Mouse (Mus musculus): ENCODE measurements around the gene Naaladl1.
A peak's percentile ranks its signal among the peaks of the same experiment; 100 is the strongest.

Naaladl1 gene

DNA sequence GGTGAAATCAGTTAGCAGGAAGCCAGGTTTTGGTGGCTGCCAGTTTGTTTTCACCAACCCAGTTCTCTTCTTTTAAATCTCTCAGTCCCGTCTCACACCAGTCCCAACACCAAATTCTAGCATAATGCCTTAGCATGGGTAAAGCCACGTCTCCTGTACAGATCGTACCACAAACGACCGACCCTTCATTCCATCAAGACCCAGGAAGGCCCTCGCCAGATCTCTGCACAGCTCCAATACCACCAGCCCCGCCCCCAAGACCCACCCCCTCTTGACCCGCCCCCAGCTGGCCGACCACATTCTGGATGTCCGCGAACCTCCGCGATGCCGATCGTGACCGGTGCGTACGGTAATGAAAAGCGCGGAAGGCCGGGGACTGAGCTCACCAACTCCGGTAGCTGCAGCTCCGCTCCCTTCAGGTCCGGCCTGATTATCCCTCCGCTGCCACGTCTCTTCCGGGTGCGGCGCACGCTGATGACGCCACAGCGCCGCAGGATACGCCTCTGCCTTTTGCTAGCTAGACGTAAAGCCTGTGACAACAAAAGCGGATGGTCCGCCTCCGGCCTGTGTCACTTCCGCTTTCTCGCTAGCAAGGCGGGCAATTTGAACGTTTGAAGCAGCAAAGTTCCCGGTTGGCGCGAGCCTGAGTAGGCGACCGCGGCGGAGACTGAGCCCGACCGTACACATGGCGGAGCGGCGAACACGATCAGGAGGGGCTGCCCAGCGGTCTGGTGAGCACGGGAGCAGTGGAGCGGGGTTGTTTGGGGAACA is 20.9 kb upstream of the Naaladl1 start, which contains the start of the genes Zfpl1 and Cdca5:
Zfpl1 (minus strand) TSS at position 479 of the 771 bp plus-strand sequence.
Cdca5 (plus strand) TSS at position 506 of the 771 bp plus-strand sequence.
- DNase-seq (ENCODE audit: inconsistent ontology term), result peak; percentile 98

DNA sequence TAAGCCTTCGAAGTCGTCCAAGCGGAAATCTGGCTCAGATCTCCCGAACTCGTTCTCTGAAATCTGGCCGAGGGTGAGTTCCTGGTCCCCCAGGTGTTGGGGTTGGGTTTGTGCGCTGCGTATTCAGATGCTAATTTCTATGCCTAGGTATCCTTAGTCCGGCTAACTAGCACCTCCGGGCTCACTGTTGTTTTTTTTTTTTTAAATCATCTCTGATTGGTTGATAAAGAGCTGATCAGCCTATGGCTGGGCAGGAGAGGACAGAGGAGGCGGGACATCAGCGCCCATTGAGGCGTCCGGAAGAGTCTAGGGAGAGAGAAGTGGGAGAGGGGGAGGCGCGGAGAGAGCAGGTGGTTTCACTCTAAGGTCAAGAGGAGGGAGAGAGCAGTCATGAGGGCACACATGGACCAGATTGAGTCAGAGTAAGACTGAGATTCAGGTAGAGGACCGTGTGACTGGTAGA is 20.1 kb upstream of the Naaladl1 start:
- peak; percentile 85 for DNase-seq (ENCODE audit: inconsistent ontology term)

DNA sequence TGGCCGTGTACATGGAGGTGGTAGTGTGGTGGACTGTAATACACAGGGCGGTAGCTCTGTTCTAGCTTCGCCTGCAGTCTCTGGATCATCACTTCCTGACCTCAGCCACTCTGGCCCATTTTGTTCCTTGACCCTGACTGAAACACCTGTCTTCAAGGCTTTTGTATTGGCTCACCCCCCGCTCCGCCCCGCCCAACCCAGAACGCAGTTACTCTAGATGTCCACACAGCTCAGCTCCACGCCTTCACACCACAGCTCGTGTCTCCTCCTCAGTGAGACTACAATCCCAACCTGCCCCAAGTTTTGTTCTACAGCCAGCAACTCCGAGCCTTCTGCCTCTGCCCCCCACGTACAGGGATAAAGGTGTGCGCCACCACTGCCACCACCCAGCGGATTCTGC is 16.7 kb upstream of the Naaladl1 start:
- no peak for DNase-seq (ENCODE audit: inconsistent ontology term)

DNA sequence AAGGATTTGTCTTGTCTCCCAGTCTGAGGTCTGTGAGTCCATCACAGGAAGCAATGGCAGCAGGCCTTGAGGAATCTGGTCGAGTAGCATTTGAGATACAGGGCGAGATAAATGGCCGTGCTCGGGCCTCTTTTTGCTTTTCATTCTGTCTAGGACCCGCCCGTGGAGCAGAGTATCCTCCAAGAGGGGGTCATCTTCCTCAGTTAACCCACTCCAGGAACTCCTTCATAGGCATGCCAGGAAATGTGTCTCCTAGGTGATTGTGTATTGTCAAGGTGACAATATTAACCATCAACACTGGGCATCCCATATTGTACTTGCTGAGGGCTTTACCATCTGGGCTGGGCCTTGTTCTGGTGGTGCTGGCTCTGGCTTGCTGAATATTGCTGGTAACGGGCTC is 11.5 kb upstream of the Naaladl1 start, which contains the start of gene AC131692.1:
AC131692.1 (plus strand) TSS at position 301 of the 400 bp plus-strand sequence.
- no peak for DNase-seq (ENCODE audit: inconsistent ontology term)

DNA sequence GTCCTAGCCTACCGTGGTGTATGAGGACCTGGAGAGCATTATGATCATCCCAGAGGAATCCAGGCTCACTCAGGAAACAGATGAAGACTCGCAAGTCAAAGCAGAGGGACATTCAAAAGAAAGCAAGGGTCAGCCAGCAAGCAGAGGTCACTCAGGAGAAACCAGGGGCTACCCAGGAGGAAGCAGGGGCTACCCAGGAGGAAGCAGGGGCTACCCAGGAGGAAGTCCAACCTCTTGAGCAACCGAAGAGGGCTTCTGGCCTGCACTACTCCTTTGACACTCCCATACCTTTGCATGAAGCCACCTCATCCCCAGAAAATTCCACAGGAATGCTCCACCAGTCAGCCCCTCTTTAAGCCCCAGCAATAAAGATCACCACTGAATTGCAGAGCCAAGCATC is 7.7 kb upstream of the Naaladl1 start:
- DNase-seq (ENCODE audit: inconsistent ontology term), result no peak

DNA sequence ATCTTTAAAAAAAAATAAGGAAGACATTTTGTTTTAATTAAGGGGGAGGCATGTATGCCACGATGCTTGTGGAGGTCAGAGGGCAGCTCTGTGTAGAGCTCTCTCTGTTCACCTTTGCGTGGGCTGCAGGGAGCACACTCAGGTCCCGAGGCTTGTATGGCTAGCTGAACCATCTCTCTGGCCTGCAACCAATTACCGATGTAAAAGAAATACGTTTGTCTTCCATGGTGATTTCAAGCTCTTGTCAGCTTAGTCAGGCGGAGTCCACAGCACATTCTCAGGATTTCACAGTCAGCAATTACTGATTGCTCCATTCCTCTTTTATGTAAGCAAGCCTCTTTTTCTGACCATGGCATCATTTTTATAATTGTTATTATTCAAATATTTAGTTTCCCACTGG is 4.4 kb upstream of the Naaladl1 start:
- DNase-seq (ENCODE audit: inconsistent ontology term), result no peak

DNA sequence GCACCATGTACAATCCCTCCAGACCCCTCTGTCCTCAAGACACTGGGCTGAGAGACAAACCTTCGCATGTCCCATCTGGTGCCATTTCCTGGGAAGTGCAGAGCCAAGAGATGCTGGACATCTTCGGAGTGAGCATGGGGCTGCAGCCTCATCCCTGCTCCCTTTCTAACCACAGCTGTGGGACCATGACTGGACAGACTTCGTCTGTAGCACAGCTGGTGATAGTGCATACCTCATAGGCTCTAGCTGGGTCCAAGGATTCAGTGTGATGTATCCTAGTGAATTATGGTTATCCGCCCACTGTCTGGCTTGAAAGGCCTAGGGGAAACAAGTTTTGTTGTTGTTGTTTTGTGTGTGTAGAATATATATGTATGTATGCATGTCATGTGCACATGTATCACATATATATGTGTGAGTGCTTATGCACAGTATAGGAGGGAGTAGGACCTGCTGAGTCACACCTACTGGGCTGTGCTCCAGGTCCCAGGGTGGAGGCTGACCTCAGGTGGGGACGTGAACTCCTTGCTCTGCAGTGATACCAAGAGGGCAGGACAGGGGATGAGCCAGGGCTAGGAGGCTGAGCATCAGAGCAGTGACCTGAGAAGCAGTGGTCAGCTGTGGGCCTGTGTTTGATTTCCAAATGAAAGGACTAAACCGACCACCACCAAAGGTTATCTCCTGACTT is 3.3 kb upstream of the Naaladl1 start:
- DNase-seq (ENCODE audit: inconsistent ontology term), result no peak

DNA sequence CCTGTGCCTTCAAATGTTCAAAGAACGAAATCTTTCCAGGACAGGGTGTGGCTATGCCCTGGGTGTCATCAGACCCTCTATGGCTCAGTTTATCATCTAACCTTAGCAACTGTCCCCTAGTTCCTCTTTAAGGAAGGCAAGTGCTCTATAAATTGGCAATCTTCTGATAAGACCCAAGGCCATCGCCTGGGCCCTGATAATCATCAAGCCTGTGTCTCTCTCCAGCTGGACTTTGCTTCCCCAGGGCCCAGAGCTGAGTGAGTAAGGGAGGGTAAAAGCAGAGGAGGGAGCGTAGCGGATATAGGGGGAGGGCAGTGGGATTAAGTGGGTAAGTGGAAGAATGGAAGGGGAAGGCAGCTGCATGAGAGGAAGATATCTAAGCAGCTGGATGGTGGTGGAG is 1.1 kb upstream of the Naaladl1 start:
- no peak for DNase-seq (ENCODE audit: inconsistent ontology term)

DNA sequence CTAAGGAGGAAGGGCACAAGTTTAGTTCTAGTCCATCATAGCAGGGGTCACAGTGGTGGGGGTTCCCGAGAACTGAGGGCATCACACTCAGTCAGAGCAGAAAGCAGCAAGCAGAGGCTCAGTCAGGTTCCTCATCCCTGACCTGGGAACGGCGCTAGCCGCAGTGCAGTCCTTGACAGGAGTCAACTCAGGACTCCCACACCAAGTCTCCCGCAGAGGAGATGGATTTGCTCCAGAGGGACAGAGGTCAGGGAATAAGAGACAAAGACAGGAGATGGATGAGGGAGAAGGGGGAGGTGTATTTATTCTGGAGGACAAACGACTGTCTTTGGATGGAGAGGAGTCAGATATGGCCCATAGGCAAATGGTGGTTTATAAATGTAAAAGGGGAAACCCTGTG is 7.5 kb downstream of the Naaladl1 start:
- DNase-seq (ENCODE audit: inconsistent ontology term), result no peak

DNA sequence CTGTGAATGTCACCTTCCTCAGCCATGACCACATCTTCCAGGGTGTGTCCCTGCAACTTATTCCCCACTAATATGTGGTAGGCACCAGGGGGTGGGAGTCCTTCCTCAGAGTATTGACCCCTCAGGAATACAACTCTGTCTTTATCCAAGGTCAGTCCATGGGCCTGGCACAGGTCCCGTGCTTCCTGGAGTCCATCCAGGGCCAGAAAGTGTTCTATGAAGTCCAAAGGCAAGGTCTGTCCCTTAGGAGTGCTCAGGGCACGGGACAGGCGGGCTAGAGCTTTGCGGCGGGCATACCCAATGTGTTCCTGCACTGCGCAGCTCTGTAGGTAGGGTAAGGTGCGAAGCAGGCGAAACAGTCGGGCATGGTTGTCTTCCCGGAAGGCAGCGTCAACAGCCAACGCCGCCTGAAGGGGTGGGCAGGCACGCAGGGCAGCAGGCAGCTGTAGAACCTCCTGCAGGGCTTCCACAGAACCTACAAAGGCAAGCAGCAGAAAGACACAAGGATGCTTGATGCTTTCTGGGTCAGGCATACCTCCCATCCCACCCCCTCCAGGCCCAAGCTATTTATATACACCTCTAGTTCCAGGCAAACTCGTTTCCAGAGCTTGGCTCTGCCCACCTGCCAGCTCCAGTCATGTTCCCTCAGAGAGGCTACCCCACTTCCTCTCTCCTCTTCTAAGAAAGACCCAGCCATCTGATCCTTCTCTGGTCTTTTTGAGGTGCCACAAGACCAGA is 10.7 kb downstream of the Naaladl1 start:
- no peak for DNase-seq (ENCODE audit: inconsistent ontology term)

DNA sequence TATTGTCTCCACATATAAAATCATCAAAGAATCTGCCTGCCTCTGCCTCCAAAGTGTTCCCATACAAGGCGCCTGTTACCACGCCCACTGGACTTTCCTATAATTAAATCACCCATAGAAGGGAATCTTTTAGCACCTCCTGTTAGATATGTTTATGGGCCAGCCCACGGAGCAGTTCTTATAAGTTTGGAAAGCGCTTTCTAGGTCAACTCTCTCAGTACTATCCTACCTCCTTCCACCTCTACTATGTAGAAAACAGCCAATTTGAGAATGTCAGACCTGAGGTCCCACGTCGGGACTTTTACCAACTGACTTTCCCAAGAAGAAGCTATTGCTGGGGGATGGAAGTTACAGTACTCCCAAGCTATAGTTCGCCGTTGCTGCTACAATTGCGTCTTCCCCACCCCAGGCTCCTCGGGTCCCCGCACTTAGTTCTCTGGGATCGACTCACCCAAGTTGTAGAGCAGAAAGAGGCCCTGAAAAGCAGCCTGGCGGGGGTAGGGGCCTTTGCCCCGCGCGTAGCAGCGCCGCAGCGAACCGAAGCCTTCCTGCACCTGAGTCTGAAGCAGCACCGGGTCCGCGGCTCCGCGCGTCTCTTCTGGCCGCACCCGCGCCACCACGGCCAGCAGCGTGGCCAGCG is 11.9 kb downstream of the Naaladl1 start:
- DNase-seq (ENCODE audit: inconsistent ontology term), result peak; percentile 29

DNA sequence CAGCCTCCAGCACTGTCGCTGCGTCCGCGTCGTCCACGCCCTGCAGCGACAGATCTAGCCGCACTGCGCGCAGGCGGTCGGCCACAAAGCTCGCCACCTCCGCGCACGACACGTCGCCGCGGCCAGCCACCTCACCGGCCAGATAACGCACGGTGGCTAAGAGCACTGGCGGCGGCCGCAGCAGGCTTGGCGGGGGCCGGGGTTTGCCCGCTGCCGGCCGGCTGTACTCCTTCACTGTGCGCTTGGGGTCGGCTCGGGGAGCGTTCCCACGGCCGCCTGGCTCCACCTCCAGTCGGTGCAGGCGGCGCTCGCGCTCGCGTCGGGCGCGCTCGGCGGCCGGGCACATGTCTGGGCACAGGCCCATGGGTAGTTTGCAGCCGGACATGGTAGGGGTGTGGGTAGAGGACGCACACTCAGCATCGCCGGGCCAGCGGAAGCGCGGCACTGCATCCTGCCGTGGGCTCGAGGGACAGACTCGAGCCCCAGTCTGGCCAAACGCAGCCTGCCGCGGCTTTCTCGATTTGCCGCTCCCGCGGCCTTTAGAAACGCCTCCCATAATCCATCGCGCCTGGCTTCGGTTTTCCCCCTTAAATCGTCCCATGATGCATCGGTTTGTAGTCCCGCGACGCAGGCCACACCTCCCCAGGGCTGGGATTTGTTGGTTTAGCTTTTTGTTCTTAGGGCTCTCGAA is 12.5 kb downstream of the Naaladl1 start, which contains the start of gene Sac3d1:
Sac3d1 (minus strand) TSS at position 665 of the 691 bp plus-strand sequence.
- peak; percentile 94 for DNase-seq (ENCODE audit: inconsistent ontology term)

DNA sequence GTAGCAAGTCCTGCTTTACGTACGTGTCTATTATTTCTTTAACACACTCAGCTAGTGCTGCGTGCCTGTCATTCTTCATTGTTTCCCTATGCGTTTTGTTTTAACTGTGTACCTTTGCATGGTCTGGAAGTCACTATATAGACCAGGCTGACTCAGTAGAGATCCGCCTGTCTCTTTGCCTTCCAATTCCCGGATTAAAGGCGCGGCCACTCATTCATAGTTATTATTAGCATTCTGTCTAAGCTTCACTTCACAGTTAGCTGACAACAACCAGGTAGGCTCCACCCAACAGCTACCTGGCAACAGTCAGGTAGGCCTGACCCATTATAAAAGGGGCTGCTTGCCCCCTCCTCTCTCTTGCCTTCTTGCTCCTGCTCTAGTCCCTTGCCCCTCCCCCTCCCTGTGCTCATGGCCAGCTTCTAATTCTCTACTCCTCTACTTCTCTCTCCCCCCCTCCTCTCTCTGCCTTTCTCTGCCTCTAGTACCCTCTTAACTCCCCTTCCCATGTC is 13.1 kb downstream of the Naaladl1 start:
- no peak for DNase-seq (ENCODE audit: inconsistent ontology term)

DNA sequence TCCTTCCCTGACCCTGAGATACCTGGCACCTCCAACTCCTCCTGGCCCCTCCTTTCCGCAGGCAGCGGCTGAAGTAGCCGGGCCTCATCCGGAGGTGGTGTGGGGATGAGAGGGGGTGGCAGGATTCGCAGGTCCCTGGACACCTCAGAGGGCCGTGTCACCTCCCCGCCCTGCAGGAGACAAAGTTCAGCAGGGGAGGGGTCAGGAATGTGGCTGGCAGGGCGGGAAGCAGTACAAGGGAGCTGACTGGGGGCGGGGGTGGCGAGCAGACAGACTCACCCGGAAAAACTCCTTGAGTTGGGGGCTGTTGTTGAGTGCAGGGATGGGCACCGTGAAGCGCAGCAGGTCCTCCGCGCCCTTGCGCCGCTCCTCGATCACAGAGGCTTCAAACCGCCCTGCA is 16.2 kb downstream of the Naaladl1 start:
- DNase-seq (ENCODE audit: inconsistent ontology term), result no peak

DNA sequence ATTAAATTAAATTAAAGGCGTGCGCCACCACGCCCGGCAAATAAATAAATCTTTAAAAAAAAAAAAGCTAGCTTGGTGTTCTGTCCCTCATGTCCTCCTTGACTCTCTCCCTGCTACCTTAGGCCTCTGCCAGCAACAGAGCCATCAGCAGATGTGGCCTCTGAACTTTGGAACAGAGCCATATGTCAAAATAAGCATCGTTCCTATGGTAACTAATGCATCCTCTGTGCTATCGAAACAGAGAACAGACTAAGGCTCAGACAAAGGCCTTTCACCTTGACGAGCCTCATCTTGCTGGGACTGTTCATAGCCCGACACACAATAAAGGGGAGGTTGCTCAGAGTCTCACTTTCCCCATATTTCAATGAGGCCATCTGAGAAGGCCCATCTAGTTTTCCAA is 17.7 kb downstream of the Naaladl1 start:
- no peak for DNase-seq (ENCODE audit: inconsistent ontology term)

DNA sequence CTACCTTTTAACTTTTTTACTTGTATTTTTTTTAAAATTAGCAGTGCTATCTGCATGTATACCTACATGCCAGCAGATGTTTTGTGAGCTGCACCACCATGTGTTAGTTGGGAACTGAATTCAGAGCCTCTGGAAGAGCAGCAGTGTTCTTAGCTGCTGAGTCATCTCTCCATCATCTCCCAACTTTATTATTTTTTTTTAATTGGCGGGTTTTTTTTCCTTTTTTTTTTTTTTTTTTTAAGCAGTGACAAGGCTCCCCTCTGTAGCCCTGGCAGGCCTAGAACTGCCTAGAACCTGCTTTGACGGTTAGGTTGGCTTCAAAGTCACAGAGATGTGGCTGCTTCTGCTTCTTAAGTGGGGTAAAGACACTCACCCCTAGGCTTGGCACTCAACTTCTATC is 19.3 kb downstream of the Naaladl1 start:
- no peak for DNase-seq (ENCODE audit: inconsistent ontology term)

DNA sequence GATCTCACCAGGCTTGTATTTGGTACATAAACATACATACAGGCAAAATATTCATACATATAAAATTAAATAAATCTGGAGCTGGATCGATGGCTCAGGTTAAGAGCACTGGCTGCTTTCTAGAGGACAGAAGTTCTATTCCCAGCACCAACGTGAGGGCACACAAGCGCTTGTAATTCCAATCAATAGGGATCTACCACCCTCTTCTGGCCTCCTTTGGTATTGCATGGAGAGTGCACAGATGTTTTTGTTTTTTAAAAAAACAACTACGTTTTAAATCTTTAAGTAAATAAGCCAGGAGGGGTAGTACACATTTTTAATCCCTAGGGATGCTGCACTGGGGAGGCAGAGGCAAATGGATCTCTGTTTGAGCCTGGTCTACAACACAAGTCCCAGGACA is 20.7 kb downstream of the Naaladl1 start:
- no peak for DNase-seq (ENCODE audit: inconsistent ontology term)

DNA sequence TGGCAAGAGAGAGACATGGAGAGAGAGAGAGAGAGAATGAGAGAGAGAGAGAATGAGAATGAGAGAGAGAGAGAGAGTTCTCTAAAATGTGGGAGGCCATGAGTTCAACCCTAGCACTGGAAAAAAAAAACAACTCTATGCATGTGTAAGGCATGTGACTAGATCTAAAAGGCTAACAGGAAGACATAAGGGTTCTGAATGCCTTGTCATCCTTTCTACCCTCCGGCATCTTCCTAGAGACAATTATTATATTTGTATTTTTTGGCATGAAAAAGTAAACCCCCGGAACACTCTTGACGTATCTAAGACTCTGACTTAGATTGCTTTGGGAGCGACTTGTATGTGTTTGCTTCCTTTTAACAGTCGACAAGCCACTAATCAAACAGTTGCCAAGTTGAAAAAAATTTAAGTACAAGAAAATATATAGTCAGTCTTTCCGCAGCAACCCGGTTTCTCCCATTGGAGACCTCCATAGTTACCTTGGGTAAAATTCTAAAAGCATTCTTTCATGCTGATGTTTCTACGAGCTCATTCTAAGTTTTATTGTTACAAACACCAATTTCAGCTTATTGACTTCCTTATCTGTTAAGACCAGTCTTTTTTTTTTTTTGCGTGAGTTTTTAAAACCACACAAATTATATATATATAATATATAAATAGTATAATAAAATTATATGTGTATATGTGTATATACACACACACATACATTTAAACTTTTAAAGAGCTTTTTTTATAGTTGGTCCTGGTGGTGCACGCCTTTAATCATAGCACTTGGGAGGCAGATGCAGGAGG is 21.4 kb downstream of the Naaladl1 start:
- DNase-seq (ENCODE audit: inconsistent ontology term), result no peak

DNA sequence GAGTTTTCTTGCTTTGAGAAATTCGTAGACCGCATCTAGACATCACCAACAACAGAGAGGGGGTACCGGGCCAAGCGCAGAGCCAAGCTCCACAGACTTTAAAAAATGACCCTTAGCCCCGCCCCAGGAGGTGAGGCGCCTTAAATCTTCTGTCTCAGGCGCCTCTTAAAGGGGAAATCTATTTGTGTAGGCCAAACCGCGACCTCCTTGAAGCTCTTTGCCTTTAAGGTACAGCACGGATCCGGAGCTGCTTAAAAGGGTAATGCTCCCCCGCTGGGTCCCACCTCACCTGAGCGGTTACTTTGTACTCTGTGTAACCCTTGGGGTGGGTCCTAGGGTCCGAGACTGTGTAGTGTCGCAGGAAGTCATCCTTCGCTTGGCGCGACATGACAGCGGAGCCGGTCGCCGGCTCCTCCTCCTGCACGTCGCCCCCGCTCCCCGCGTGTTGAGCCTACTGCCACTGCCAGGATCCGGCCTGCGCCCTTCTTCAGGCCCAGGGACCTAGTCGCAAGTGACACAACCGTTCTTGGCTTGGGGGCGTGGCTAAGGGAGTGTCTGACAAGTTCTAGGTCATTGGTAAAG is 22.3 kb downstream of the Naaladl1 start, which contains the start of gene Snx15:
Snx15 (minus strand) TSS at position 545 of the 582 bp plus-strand sequence.
- peak; percentile 96 for DNase-seq (ENCODE audit: inconsistent ontology term)
